Mouse (Mus musculus) intestine, embryonic 16.5 days (tissue): ENCODE data around the gene Atp5c1. TPM values are rescaled to one million over a fixed set of nuclear protein-coding genes. Genes with fewer than 3 reads are reported as not detected.

Experiments
- ATAC-seq: fragments of 200-750 bp; cut with Nextera tagmentation; 2 replicates; pipeline ENCODE4 v1.8.0; 2017; ENCODE audit warnings: moderate TSS enrichment, moderate library complexity
- H3K27ac ChIP-seq: fragments of 300-500 bp; sonication (generic); 2 replicates; pipeline ENCODE4 v1.5.1; 2014; ENCODE audit warnings: mild to moderate bottlenecking, low read length
- H3K27me3 ChIP-seq: fragments of 300-500 bp; sonication (generic); replicated peaks from 2 replicates; pipeline ENCODE4 v1.6.1; 2014; ENCODE audit warnings: low read length, control low read depth, mixed read lengths; ENCODE audit not compliant: control insufficient read depth, insufficient read depth
- H3K36me3 ChIP-seq: fragments of 300-500 bp; sonication (generic); 2 replicates; pipeline ENCODE4 v1.6.1; 2014; ENCODE audit warnings: low read length, control low read depth; ENCODE audit not compliant: control insufficient read depth, insufficient read depth
- H3K4me1 ChIP-seq: fragments of 300-500 bp; sonication (generic); 2 replicates; pipeline ENCODE4 v1.6.1; 2014; ENCODE audit warnings: low read length, control low read depth, mixed read lengths; ENCODE audit not compliant: control insufficient read depth, insufficient read depth
- H3K4me2 ChIP-seq: fragments of 300-500 bp; sonication (generic); 2 replicates; pipeline ENCODE4 v1.6.1; 2014; ENCODE audit warnings: low read depth, low read length, control low read depth
- H3K4me3 ChIP-seq: fragments of 300-500 bp; sonication (generic); 2 replicates; pipeline ENCODE4 v1.5.1; 2014; ENCODE audit warnings: mild to moderate bottlenecking, low read length
- H3K9ac ChIP-seq: fragments of 300-500 bp; sonication (generic); 2 replicates; pipeline ENCODE4 v1.6.1; 2014; ENCODE audit warnings: low read depth, low read length
- H3K9me3 ChIP-seq: fragments of 300-500 bp; sonication (generic); 2 replicates; pipeline ENCODE4 v1.6.1; 2016; ENCODE audit warnings: low read length, control low read depth; ENCODE audit not compliant: control insufficient read depth
- WGBS: fragments of 180-500 bp; shearing (Covaris S2); extraction: QIAGEN DNeasy Blood & Tissue Kit; methylation state at CpG from one replicate; pipeline ENCODE4 v1.1.7; 2014; 5-methylcytosine and 5-hydroxymethylcytosine counted together
- polyA plus RNA-seq: library from polyadenylated mRNA; unstranded; fragments of >200 nt; fragmentation: Nextera tagmentation; extraction: Ambion mirVana; gene quantifications from 2 replicates; pipeline ENCODE4 v1.2.1, GENCODE M21; 2015

Atp5c1 gene
- 986 and 1,011 TPM in 2 replicates for polyA plus RNA-seq

DNA sequence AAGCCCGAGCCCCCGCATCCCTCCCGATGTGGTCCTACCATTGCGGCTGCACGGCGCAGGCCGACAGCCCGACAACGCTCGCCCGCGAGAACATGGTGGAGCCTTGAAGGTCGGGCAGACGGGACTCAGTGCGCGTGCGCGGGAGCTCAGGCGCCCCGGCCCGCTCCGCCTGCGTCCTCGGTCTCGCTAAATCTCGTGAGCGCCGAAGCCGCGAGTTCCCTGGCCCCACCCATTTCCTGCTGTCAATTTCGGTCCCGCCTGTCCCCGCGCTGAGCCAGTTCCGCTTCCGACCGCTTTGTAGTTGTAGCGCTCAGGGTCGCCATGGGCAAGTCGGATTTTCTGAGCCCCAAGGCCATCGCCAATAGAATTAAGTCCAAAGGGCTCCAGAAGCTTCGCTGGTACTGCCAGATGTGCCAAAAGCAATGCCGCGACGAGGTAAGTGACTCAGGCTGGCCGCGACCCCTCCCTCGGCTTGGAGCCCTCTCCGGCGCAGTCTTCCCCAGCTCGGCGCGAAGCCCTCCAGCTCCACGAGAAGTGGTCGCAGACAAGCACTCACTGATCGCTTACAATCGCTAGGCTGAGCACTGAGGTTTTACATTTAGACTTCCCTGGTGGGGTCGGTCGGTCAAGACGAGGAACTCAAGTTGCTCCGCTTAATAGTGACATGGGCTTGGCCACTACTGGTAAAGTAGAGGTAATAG, at the start of gene Atp5c1, which contains the start of gene Kin:
Atp5c1 (minus strand) TSS at position 201 of the 701 bp plus-strand sequence.
Kin (plus strand) TSS at position 284 of the 701 bp plus-strand sequence.
- peak; percentile 95 for ATAC-seq
- WGBS = under 1% methylated on average over 61 of the region's 61 CpGs

DNA sequence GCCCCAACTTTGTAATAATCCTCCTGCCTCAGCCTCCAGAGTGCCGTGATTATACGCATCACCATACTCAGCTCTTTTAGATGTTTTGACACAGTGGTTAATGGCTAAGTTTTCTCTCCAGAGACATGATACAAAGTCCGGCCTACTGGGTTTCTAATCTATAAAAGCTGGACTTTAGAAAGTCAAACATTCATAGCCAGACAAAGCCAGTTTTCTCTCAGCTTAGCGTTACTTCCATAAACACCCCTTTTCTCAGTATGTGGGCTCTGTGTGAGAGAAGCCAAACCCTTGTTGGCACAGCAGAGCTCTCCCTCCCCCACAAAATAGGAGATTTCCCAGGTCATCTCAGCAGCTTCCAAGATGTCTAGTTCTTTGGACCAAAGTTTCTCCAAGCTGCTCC, 48.3 kb upstream of the Atp5c1 start:
- no peaks in the 10 kb centered on the region for H3K9me3 ChIP-seq
- no peaks in the 10 kb centered on the region for H3K36me3 ChIP-seq
- H3K9ac ChIP-seq = no peak overlapping the region
- peak; percentile 40; the same call in 1 of the 2 replicates for ATAC-seq
- H3K4me3 ChIP-seq = no peak overlapping the region
- no peaks in the 10 kb centered on the region for H3K27me3 ChIP-seq
- WGBS = 65% methylated on average over 4 of the region's 4 CpGs
- no peaks in the 10 kb centered on the region; the same call in 1 of the 2 replicates for H3K4me1 ChIP-seq
- H3K4me2 ChIP-seq = no peak overlapping the region
- no peak overlapping the region for H3K27ac ChIP-seq

More for the DNA sequence above, at the start of gene Atp5c1, which contains the start of gene Kin:
- no peaks in the 10 kb centered on the region for H3K9me3 ChIP-seq
- H3K27ac ChIP-seq = peak within 1 kb of the TSS; percentile 96
- peak within 1 kb of the TSS; percentile 96 for H3K4me3 ChIP-seq
- peaks cover 39% of the 10 kb centered on the region for H3K4me1 ChIP-seq
- H3K4me2 ChIP-seq = peak within 1 kb of the TSS; percentile 57
- no peaks in the 10 kb centered on the region for H3K27me3 ChIP-seq
- peak within 1 kb of the TSS; percentile 100 for H3K9ac ChIP-seq
- no peaks in the 10 kb centered on the region; the same call in 1 of the 2 replicates for H3K36me3 ChIP-seq

DNA sequence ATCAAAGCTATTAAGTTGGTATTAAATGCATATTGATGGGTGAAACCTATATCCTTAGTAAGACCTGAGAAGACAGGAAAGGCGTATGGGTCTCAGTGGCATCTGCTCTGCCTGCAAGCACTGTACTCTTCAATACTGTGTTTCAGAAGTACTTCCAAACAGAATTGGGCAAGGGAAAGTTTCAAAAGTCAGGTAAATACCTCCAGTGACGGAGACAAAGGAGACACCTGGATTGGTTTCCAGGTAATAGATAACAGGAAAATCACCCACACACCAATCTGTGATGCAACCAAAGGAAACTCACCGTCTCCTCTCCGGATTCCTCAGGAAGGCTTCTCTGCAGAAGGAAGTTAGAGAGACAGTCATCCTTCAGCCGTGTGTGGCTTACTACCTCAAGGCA, 47.2 kb upstream of the Atp5c1 start:
- H3K9ac ChIP-seq = no peak overlapping the region
- no peak overlapping the region for H3K4me2 ChIP-seq
- no peak overlapping the region for H3K27ac ChIP-seq
- no peaks in the 10 kb centered on the region for H3K36me3 ChIP-seq
- no peaks in the 10 kb centered on the region for H3K27me3 ChIP-seq
- no peak for ATAC-seq
- no peaks in the 10 kb centered on the region for H3K9me3 ChIP-seq
- H3K4me3 ChIP-seq = no peak overlapping the region
- no peaks in the 10 kb centered on the region; the same call in 1 of the 2 replicates for H3K4me1 ChIP-seq
- whole genome bisulfite sequencing = 81% methylated on average over 5 of the region's 5 CpGs

DNA sequence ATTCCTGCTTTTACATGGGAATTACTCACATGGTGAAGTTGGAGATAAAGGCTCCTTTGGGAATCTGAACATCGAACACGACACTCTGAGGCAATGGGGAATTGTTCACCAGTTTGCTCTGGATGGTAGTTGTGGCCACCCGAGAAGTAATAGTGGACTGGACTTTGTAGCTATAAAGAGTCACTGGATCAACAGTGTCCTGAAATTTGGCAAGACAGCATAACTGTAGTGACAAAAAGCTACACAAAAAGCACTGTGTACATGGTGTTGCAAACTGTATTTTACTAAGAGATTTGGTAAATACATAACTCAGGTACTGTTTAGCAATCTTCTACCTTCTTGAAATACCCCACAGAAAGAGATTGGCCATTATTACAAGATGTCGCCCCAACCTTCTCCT, 45.8 kb upstream of the Atp5c1 start:
- ATAC-seq = no peak
- 88% methylated on average over 4 of the region's 4 CpGs for WGBS
- Histone ChIP-seq H3K27ac (no peak overlapping the region), H3K36me3 (no peaks in the 10 kb centered on the region), H3K9ac (no peak overlapping the region), H3K4me3 (no peak overlapping the region), H3K27me3 (no peaks in the 10 kb centered on the region), H3K9me3 (no peaks in the 10 kb centered on the region), H3K4me1 (no peaks in the 10 kb centered on the region; the same call in 1 of the 2 replicates), H3K4me2 (no peak overlapping the region)

DNA sequence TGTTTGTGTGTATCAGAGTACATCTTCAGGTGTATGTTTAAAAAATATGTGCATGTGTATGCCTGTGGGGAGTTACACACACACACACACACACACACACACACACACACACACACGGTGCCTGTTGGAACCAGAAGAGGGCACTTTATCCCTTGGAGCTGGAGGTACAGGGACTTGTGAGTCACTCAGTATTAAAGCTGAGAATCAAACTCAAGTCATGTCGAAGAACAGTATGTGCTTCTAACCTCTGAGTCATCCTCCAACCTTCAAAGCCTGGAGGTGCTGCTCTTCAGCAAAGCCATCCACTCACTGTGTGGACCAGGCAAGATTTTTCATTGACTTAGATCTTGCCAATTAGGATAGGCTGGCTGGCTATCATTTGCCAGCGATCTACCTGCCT, 41.5 kb upstream of the Atp5c1 start:
- Histone ChIP-seq H3K4me2 (no peak overlapping the region), H3K36me3 (no peaks in the 10 kb centered on the region), H3K27ac (no peak overlapping the region), H3K27me3 (no peaks in the 10 kb centered on the region), H3K9me3 (no peaks in the 10 kb centered on the region), H3K4me1 (no peaks in the 10 kb centered on the region), H3K9ac (no peak overlapping the region), H3K4me3 (no peak overlapping the region)
- no peak for ATAC-seq
- WGBS = 71% methylated on average over 3 of the region's 3 CpGs

DNA sequence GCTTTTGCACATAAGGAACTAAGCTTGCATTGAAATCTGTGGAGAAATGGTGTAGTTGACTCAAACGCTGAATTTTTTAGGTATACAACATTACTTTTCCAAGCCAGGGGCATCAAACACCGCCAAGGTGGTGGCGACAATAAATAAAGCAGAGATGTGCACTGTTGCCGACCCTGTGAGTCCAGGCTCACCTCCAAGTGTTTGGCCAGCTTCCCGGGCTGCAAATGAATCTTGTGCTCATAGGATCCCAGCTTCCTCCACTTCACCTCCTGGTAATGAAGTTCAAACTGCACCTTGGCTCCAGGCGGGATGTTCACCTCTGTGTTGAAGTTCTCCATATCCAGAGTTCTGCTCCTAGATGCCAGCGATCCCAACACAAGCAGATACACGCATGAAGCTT, 39.0 kb upstream of the Atp5c1 start:
- no peaks in the 10 kb centered on the region for H3K27me3 ChIP-seq
- no peak for ATAC-seq

DNA sequence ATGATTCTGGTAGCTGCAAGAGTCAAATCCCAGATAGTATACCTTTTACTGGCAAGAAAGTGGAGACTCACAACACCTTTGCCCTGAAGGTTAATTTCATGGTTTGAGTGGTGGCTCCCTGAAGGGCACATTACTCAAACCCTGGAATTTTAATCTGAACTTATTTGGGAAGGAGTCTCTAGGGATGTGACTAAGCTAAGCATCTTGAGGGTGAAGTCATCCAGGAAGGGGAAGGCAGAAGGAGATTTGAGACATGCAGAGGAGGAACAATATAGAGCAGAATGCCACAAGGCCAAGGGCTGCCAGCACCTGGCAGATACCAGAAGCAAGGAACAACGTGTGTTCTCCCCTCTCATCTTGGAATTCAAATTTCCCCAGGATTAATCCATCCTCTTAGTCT, 38.4 kb upstream of the Atp5c1 start:
- no peaks in the 10 kb centered on the region for H3K4me1 ChIP-seq
- no peak for ATAC-seq
- 62% methylated on average over 1 of the region's 1 CpGs for WGBS
- H3K27ac ChIP-seq = no peak overlapping the region
- no peaks in the 10 kb centered on the region for H3K36me3 ChIP-seq
- no peak overlapping the region for H3K4me3 ChIP-seq
- no peaks in the 10 kb centered on the region for H3K27me3 ChIP-seq
- H3K9me3 ChIP-seq = no peaks in the 10 kb centered on the region
- H3K9ac ChIP-seq = no peak overlapping the region
- H3K4me2 ChIP-seq = no peak overlapping the region

More for the DNA sequence above, 39.0 kb upstream of the Atp5c1 start:
- Histone ChIP-seq H3K9me3 (no peaks in the 10 kb centered on the region), H3K9ac (no peak overlapping the region), H3K4me1 (no peaks in the 10 kb centered on the region), H3K4me3 (no peak overlapping the region), H3K36me3 (no peaks in the 10 kb centered on the region), H3K4me2 (no peak overlapping the region), H3K27ac (no peak overlapping the region)
- 75% methylated on average over 8 of the region's 8 CpGs for WGBS

GRCm38 (mm10) chr2:10108535-10109189, 28.4 kb upstream of the Atp5c1 start:
- 67% methylated on average over 6 of the region's 6 CpGs for WGBS
- no peak for ATAC-seq
- Histone ChIP-seq H3K27ac (no peak overlapping the region), H3K4me1 (no peaks in the 10 kb centered on the region), H3K36me3 (no peaks in the 10 kb centered on the region), H3K4me3 (no peak overlapping the region), H3K4me2 (no peak overlapping the region), H3K9ac (no peak overlapping the region), H3K9me3 (no peaks in the 10 kb centered on the region), H3K27me3 (no peaks in the 10 kb centered on the region)

DNA sequence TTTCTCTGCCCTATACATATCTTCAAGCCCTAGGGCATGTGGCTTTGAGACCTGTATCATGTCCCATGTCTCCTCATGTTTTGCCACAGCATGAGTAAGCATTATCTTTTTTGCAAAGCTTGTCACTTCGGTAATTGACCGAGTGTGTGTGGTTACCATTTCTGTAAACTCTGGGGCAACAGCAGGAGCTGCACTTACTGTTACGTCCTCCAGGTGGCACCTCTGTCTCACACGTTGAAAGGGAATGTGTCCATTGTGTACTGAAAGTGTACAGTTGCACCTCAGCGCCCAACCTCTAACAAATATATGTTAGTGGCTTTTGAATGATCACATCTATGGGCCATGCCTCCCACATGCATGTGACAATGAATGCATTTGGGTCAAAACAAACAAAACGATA, 20.9 kb upstream of the Atp5c1 start:
- Histone ChIP-seq H3K27me3 (no peaks in the 10 kb centered on the region), H3K36me3 (no peaks in the 10 kb centered on the region), H3K9ac (no peak overlapping the region), H3K27ac (no peak overlapping the region), H3K4me2 (no peak overlapping the region), H3K4me1 (no peaks in the 10 kb centered on the region), H3K9me3 (no peaks in the 10 kb centered on the region), H3K4me3 (no peak overlapping the region)
- ATAC-seq = 0 out of 2 replicates have a peak, but pooled peaks have one; percentile 29
- WGBS = 37% methylated on average over 6 of the region's 6 CpGs
